Mouse (Mus musculus): Measurements from ENCODE around the gene Kbtbd12.

Kbtbd12 gene

GRCm38 (mm10) chr6:88502030-88502970, 135.4 kb downstream of the Kbtbd12 start:
- DNase-seq (ENCODE audit: low read depth, low spot score) = no peak

GRCm38 (mm10) chr6:88500405-88500767, 137.4 kb downstream of the Kbtbd12 start:
- DNase-seq (ENCODE audit: low read depth, low spot score) = no peak

GRCm38 (mm10) chr6:88499481-88500404, 138.0 kb downstream of the Kbtbd12 start:
- DNase-seq (ENCODE audit: low read depth, low spot score) = peak; percentile 42
